Mouse (Mus musculus) right cerebral cortex, postnatal 4 days (tissue): Measurements from ENCODE around the gene Tcf3.

Experiments used
- DNase-seq: peaks from one replicate; pipeline ENCODE4 v3.0.0-alpha.2; 2022

The Tcf3 gene

DNA sequence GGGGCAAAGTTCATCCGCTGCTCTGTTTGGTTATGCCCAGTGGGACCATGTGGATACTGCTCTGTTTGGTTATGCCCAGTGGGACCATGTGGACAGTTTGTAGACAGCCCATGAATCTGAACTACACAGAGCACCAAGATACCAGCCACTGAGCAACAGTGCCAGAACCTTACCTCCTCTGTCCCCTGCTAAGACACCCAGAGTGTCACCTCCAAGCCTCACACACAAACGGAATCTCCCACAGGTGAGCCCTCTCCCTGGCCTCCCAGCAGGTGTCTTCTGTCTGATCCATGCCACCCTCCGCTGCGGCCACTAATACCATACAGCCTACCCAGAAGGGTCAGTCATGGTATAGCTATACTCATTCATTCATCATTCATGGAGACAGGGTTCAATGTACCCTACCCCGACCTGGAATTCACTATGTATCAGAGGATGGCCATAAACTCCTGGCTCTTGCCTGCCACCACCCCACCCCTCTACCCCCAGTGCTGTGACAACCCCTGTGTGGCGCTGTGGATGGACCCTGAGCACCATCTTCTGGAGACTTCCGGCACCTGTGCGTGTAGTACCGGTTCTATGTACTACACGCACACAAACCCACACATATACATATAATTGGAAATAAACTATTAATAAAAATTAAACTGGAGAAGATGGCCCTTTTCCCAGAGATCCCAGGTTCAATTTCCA lies 27.8 kb downstream of the Tcf3 start:
- no peak for DNase-seq

DNA sequence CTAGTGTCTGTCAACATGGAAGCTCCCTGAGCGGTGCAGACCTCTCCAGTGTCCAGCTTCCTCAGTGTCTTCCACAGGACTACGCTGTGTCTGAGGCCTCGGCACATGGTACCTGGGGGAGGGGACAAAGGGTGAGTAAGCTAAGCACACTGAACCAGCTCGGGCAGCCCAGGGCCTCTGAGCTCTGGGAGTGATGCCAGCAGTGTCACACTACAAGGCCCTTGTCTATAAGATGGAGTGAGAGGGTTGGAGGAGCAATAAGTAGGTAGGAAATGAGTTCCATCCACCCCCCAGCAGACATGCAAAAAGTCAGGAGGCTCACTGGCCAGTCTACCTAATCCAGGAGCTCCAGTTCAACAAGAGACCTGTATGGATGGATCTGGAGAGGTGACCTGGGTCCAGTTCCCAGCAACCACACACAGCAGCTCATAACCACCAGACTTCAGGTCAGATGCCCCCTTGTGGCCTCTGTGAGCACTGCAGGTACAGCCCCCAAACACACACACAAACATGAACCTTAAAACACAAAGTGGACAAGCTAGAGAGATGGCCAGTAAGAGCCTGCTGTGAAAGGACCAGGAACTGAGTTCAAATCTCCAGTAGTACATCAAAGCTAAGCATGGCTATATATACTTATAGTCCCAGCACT lies 30.3 kb downstream of the Tcf3 start:
- DNase-seq = no peak

DNA sequence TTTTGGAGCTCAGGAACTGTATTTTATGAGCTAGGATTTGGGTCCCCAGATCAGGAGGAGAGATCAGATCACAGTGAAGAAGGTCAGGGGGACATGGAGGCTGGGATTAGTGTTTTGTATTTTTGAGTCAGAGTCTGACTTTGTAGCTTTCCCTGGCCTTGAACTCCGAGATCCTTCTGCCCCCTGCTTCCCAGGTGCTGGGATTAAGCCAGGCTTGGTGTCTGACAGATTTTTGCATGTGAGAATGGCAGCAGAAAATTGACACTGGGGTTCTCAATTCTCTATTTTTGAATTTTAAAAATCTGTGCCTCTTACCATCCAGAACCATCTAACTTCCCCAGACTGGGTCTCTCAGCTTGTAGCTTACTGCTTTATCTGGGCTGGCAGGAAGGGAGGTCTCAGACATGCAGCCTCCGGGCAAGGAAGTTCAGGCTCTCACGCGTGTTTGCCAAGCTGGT lies 32.7 kb downstream of the Tcf3 start:
- no peak for DNase-seq

DNA sequence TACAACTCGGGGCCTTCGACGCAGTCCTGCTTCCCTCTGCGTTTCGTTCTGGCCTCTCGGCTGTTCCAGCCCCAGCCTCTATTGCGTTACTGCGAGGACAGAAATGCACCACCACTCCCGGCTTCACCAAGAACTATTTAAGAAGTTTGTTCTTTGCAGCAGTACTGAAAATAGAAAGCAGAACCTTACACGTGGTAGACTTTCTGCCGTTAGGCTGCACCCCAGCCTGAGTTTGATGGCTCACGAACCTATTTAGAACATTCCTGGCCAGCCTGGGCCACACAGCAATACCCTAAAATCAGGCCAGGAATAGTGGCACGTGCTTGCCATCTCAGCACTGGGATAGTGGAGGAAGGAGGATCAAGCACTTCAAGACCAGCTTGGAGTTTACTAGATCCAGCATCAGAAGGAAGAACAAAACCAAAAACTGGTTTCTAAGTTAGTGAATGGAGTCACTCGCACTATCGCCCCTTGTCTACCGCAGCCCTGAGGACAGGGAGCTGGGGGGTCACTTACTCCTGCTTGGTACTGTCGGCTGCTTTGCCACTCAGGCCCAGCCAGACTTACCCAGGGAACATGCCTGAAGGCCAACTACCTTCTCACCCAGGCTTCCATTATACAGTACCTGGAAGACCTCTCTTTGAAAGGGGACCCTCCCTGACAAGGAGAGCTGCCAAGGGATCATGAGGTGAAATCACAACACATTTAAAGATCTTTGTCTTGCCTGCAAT lies 33.3 kb downstream of the Tcf3 start:
- DNase-seq = no peak

DNA sequence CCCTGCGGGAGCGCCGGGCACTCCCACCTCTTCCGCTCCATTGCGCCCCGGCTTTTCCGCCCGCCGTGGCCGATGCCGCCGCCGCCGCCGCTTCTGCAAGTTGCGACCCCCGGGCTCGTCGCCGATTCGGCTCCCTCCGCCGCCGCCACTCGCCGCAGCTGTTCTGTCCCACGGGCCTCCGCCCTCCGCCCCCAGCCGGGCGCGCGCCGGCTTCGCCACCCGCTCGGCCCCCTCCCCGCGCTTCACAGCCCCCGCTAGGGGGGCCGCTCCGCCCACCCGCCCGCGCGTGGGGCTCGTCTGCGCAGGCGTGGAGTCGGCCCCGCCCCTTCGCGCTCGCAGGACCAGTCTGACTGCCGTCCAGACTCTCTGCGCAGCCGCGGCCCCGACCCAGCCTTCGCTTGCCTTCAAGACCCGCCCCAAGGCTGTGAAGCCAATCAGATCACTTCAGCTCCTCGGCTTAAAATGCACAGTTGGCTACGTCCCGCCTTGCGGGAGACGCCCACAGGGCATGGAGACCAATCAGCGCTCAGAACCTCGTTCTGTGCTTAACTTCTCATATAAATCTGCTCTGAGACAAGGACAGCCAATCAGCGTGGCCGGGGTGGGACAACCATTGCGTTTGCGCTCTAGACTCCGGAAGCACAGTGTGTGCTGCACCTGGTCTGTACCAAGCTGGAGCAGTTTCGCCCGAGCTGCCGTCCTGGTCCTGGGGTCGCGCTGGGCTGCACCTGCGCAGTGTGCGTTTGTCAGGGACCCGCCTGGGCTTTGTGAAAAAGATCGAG lies 34.1 kb downstream of the Tcf3 start, which contains the start of gene Mbd3:
Gene Mbd3, minus strand, starts transcription at position 360 of the 782 bp plus-strand sequence.
- DNase-seq = peak; percentile 99

DNA sequence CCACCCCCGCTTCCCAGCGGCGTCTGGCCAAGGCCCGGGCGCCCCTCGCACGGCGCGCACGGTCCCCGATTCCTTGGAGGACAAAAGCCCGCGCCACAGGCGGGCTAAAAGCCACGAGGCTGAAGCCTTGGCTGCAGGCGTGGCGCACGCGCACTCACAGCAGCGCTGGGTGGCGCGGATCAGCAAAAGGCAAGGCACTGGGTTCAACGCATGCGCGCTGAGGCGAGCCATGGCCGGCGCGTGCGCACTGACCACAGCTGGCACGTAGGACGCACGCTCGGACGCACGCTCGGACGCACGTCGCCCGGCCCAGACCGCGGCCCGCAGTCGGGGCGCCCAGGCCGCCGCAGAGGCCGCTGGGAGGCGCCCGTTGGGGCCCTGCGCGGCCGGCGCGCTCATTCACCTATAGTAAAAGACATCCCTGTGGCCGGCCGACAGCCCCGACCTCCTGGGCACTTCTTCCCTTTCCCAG lies 34.7 kb downstream of the Tcf3 start:
- peak; percentile 97 for DNase-seq

DNA sequence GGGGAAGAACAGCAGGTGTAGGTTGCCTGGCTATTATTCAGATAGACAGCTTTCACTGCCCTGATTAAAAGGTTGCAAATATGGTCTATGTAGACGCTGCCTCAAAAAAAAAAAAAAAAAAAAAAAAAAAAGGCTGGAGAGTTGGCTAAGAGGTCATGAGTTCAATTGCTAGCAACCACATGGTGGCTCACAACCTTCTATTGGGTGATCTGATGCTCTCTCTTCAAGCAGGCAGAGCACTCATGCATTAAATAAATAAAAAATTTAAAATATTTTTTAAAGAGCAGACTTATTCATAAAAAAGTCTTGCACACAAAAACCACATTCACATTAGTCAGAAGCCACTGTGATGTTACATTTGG lies 35.3 kb downstream of the Tcf3 start:
- DNase-seq = no peak

DNA sequence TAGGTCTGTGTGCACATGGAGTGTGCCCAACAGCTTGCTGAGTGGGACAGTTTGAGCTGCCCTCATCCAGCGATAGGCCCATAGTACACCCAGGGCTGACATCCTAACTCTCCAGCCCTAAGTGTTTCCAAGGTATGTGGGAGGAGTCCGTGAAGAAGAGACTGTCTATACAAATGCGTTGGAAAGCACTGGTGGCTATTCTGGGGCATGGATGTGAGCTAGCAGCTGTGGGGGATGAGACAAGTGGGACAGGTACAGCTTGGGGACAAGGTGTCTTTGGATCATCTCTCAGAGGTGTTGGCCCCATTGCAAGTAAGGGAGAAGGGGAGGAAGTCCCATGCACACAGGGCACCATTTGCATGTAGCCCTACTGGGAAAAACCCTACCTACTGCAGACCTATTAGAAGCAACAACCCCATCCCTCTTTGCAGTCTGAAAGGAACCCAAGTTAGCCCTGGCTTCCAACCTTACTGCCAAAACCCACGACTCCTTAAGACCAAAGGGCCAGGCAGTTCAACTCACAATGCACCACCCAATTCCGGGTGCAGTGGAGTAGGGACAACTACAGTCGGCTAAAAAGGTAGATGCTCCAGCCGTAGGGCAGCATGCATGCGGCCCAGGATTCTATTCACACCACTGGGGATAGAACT lies 35.8 kb downstream of the Tcf3 start:
- no peak for DNase-seq

DNA sequence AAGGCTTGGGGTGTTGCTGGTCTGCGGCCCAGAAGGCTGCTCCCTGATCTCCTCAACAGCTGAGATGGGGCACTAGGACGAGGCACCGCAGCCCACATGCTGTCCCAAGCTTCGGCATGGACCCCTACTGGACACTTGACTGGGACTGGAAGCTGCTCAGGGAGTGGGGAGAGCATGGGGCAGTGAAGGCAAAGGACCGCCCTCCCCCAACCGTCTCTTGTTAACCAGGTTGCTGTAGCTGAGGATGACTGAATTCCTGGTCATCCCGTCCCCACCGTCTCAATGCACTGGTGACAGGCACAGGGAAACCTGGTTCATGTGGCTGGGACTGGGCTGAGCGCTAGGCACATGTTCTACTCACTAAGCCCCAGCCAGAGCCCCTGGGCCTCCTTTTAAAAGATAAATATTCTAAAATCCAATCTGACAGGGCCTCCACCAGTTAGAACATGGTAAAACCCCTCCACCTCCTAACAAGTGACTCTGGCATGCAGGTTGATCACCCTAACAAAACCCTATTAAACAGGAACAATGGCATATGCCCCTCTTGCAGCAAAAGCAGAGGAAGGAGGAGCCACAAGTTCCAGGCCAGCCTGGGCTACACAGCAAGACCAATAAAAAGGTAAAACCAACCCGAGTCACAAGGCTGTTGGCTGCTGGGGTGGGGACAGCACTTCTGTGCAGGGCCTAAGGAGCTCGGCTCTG lies 36.5 kb downstream of the Tcf3 start:
- no peak for DNase-seq

DNA sequence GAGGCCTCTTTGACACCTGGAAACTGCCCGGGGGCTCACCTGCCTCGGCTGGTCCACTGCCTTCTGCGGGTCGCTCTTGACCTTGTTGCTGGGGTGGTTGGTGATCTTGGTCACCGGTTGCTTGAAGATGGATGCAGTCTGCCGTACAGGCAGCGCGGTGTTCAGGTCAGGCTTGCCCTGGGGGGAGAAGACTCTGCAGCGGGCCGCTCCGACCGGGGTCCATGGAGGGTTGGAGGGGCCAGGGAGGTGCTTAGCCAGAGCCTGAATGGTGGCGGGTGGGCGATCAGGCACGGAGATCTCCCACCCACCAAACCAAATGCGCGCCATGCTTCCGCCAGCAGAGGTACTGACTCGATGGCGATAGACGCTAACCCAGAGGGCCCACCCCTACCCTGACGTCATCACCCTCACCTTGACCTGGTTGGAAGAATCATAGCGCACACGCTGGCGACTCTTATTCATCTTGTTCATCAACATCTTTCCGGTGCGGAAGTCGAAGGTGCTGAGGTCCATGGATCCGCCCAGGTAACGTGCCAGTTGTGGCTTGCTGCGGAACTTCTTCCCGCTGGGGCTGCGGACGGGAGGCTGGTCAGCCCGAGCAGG lies 38.3 kb downstream of the Tcf3 start:
- no peak for DNase-seq

DNA sequence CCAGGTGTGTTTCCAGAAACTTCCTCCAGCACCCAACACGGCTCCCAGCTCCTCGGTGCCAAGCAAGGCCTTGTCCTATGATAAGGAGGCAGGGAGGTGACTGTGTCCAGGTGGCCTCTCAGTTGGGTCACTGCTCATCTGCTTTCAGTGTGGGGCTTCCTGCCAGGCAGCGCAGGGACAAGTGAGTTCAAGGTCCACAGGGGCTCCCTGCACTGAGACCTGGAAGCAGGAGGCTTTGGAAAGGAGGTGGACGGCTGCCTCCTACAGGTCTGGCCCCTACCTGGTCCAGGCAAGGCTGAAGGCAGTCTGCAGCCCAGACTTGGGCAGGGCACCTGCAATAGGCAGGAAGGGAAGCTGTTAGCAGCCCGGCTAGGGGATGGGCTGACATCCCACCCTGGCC lies 40.8 kb downstream of the Tcf3 start:
- DNase-seq = no peak

DNA sequence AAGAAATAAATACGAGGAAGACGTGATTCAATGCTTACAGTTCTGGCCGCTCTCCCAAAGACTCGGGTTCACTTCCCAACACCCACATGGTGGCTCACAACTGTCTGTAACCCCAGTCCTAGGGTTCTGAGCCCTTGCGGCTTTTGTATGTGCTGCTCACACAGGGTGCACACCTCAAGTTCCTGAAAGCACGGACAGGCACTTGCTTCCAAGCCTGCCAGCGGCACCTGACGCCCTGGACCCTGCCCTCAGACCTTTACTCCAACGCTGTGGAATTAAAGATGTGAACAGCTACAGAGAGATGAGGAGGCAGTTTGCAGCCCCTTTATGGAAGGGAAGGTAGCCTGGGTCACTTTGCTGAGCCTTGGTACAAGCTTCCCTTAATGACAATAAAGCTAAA lies 42.8 kb downstream of the Tcf3 start:
- no peak for DNase-seq

DNA sequence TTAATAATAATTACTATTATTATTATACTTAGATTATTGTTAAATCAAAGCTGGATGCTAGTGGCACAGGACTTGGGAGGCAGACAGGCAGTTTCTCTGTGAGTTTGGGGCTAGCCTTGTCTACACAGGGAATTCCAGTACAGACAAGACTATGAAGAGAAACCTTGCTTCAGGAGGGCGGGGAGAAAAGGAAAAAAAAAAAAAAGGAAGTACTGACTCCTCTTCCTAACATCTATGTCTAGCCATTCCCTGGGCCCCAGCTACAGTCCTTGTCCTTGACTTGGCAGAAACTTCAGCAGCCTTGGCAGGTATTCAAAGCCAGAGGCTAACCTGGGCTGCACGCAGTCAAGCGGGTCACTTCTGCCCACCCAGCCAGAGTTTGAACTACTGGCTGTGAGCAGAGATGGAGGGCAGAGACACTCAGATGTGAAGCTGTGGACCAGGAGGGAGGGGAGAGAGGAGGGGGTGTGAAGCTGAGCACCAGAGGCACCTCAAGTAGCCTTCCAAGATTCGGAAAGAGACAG lies 44.2 kb downstream of the Tcf3 start:
- DNase-seq = no peak

DNA sequence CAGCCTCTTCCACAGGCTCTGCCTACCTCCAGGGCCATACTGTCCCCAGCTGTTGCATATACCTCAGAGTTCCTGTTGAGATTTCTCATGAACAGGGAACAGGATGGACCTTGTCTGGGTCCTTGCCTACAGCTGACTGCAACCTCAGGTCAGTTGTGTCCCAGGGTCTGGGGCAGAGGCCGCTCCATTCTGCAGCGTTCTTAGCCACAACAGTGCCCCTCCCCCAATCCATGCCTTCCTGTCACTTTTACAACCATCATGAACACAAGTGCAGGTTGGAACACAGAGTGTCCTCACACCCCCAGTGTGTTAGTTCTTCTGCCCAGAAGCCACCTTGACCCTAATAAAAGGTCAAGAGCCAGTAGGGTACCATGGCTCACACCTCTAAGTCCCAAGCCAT lies 44.7 kb downstream of the Tcf3 start:
- no peak for DNase-seq

DNA sequence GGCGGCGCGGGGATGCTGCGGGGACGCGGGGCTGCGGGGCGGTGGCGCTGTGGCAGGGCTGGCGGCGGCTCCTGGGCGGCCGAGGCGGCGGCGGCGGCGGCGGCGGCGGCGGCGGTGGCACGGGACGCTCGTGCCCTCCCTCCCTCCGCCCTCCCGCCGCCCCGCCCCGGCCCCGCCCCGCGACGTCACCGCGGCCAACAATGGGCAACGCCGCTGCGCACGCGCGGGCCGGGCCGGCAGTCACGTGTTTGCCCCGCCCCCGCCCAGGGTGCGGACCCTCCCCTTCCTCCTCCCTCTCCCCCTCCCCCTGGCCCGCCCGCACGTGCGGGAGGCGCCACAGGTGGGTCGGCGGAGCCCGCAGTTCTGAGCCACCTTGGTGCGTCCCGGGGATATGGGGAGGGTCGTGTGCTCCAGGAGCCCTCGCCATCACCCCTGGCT lies 45.9 kb downstream of the Tcf3 start, which contains the start of gene Mex3d:
Gene Mex3d, minus strand, starts transcription at position 138 of the 438 bp plus-strand sequence.
- peak; percentile 97 for DNase-seq

DNA sequence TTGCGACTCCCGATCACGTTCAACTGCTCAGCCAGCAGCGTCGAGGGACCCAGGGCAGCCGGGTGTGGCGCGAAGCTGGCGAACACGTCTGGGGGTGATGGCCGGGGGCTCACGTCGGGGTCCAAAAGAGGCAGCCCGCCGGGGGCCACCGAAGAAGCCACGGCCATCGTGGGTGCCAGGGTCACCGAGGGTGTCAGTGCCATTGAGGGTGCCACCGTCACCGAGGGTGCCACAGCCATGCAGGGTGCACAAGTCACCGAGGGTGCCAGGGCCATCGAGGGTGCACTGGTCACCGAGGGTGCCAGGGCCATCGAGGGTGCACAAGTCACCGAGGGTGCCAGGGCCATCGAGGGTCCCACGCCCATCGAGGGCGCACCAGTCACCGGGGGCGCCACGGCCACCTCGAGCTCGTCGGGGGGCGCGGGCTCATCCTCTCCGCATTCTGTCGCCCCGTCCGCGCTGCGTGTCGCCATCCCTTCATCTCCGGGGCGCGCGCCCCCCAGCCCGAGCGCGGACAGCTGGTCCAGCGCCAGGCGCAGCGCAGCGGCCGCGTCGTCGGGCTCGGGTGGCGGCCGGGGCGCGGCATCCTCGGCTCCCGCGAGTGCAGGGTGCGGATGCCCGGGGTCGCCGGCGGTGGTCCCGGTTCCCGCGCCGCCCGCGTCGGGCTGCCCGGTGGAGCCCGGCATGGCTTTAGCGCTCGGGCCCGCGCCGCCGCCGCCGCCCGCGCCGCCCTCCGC lies 46.5 kb downstream of the Tcf3 start:
- peak; percentile 52 for DNase-seq

DNA sequence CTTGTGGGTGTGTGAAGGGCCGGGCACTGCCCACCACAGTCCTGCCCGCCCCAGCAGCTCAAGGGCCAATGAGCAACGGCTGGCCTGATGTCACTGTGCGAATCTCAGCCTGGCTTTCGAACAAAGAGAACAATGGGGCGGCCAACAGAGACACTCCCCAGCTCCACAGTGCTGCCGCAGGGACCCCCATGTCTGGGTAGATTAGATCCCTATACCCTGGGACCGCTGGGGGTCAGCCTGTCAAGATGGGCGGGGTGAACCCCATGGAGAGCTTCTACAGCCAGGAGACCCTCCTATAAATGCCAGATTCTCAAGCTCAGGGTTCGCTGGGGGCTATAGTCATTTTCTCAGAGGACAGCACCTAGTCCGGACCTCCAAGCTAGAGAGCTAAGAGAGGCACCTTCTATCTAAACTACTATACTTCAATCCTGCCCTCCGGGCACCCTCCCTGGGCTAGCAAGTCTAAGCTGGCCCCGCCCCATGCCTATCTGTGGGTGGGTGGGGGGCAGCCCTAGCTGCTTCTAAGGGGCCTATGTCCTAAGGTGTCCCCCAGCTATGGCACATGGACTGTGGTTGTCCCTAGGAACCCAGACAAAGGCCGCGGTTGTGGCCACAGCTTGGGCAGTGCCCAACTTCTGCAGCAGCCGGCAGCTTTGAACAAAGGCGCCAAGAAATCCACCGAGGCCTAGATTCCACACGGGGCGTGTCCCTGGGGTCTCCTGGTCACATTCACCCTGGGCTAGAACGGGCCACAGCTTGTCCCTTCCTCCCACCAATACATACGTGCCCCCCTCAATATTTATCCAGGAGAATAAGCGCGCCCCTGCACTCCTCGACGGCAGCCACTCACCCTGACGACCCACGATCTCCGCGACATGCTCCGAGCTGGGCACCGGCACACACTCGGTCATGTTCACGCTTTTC lies 47.4 kb downstream of the Tcf3 start:
- DNase-seq = peak; percentile 61

DNA sequence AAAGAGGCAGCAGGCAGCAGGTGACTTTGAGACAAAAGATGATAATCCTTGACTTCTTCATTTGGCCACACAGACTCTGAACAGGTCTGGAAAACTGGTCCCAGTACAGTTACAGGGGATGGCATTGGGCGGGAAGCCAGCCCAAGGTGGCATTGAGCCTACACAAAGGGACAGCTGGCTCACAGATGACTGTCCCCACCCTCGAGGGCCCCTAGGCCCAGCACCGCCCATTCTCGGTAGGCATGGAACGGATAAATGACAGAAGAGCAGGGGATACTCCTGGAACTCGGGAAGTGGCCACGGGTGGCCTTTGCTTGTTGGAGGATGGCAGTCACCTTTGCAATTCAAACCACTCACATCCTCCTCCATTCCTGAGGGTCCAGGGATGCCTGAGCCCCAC lies 48.1 kb downstream of the Tcf3 start:
- DNase-seq = no peak

DNA sequence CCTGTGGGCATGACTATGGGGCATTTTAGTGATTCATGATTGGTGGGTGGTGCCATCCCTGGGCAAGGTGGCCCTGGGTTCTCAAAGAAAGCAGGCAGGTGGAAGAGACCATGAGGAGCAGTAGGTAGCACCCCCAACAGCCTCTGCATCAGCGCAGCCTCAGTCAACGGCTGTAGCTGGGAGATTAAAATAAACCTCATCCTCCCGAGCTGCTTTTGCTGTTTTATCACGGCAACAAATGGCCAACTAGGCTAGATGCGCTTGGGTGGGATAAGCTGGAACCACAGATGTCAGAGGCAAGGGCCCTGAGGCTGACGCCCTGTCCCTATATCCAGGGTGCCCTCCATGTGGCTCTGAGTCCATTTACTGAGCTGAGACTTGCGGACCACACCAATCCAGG lies 48.7 kb downstream of the Tcf3 start:
- DNase-seq = no peak
